Comparison of ENCODE assay signal across 32 mouse cellular contexts in the genomic region with DNA sequence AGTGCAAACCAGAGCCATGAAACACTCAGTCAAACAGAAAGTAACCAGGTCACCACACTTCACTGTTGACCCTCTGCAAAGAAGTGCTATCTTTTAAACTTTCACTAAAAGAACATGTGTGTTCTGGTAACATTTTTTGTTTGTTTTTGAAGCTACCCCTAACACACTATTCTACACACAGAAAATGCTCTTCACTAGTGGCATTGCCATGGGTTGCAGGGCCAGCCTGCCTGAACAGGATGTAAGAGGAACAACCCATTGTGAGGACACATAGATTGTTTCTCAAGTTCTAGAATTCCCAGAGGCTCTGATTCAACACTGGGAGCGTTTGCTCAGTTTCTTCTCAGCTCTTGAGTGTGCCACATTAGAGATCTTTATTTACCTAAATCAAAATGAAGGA. TPM values are rescaled to one million over a fixed set of nuclear protein-coding genes. Genes with fewer than 3 reads are reported as not detected.
"Had no signal": no experiment of that assay in that cellular context is flagged by ENCODE, and none has a peak within 500 bp of the region (broad histone marks: within the 10 kb centered on the region; RNA-seq: fewer than 3 reads in every experiment).

A gene (plus strand): TSS at position 301 of the 400 bp plus-strand sequence.

- H3K36me3 ChIP-seq: embryonic facial prominence, embryonic 10.5 days; embryonic facial prominence, embryonic 12.5 days; embryonic facial prominence, embryonic 13.5 days; embryonic facial prominence, embryonic 15.5 days; forebrain, embryonic 10.5 days; forebrain, embryonic 12.5 days; forebrain, embryonic 15.5 days had no signal

- H3K27me3 ChIP-seq: embryonic facial prominence, embryonic 12.5 days; embryonic facial prominence, embryonic 13.5 days; embryonic facial prominence, embryonic 15.5 days; forebrain, embryonic 12.5 days; forebrain, embryonic 13.5 days; forebrain, embryonic 15.5 days had no signal

- H3K4me3 ChIP-seq: embryonic facial prominence, embryonic 10.5 days; embryonic facial prominence, embryonic 12.5 days; embryonic facial prominence, embryonic 13.5 days; embryonic facial prominence, embryonic 15.5 days; erythroblast, embryonic 14.5 days; forebrain, embryonic 10.5 days; forebrain, embryonic 12.5 days; forebrain, embryonic 13.5 days; forebrain, embryonic 15.5 days; gastrocnemius, adult 2 months; heart, adult 2 months had no signal

- H3K27ac ChIP-seq: embryonic facial prominence, embryonic 10.5 days; embryonic facial prominence, embryonic 12.5 days; embryonic facial prominence, embryonic 13.5 days; embryonic facial prominence, embryonic 15.5 days; forebrain, embryonic 10.5 days; forebrain, embryonic 12.5 days; forebrain, embryonic 13.5 days; forebrain, embryonic 15.5 days; gastrocnemius, adult 2 months; heart, adult 2 months had no signal

- H3K4me1 ChIP-seq: embryonic facial prominence, embryonic 10.5 days; embryonic facial prominence, embryonic 12.5 days; embryonic facial prominence, embryonic 13.5 days; embryonic facial prominence, embryonic 15.5 days; forebrain, embryonic 10.5 days; forebrain, embryonic 12.5 days; forebrain, embryonic 13.5 days; forebrain, embryonic 15.5 days had no signal

- DNase-seq: cerebellum, adult 8-10 months; cerebellum, adult 9-10 months; cerebellum, adult 9-11 months; cerebellum, postnatal 10 days; cerebellum, postnatal 14 days; cerebellum, postnatal 25 days; cerebellum, postnatal 36 days; embryo, embryonic 11 days; forebrain, postnatal 0 days; gastrocnemius, adult 2 months; gastrocnemius, postnatal 10 days; gastrocnemius, postnatal 14 days; gastrocnemius, postnatal 25 days; gastrocnemius, postnatal 36 days; heart, adult 11 months; heart, adult 2 months had no signal

RNA-seq across cellular contexts. Expression of the gene that starts here (rescaled TPM):
- polyA plus RNA-seq: cortical plate, adult 2 months; embryonic facial prominence, embryonic 10.5 days; embryonic facial prominence, embryonic 11.5 days; embryonic facial prominence, embryonic 12.5 days; embryonic facial prominence, embryonic 13.5 days; embryonic facial prominence, embryonic 14.5 days; embryonic facial prominence, embryonic 15.5 days; erythroblast, embryonic 14.5 days; forebrain, embryonic 10.5 days; forebrain, embryonic 11.5 days; forebrain, embryonic 12.5 days; forebrain, embryonic 13.5 days; forebrain, embryonic 14.5 days; forebrain, embryonic 15.5 days; forebrain, embryonic 16.5 days; forebrain, postnatal 0 days; frontal cortex, adult 2 months had no signal
